Mouse (Mus musculus) heart, adult 11 months (tissue): ENCODE results near the gene Sh3glb1.
A peak's percentile ranks its signal among the peaks of the same experiment; 100 is the strongest.

Source experiments
- DNase-seq: peaks from one replicate; pipeline ENCODE4 v3.0.0; 2022

The Sh3glb1 gene

DNA sequence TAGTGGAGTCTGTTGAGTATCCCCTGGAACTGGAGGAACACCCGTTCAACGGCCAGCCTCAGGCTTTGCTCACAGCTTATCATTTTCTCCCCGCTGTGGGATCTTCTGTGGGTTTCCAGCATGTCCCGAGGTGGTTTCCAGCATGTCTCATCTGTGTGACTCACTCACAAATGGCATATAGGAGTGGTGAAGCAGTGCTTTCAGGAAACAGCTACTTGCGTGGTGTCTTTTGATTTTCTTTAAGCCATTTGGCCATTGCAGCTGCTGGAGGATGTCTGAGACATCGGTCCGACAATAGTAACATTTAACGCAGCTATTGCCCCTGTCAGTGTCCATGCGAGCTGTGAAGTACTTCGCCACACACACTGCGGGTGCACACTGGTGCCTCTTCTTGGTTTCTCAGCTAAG, 50.7 kb downstream of the Sh3glb1 start:
- DNase-seq, result peak; percentile 83

- peak; percentile 82 for DNase-seq
Observed at GRCm38 (mm10) chr3:144668949-144669348, 51.2 kb downstream of the Sh3glb1 start.

- peak; percentile 54 for DNase-seq
Observed at GRCm38 (mm10) chr3:144668039-144668438, 52.1 kb downstream of the Sh3glb1 start.

DNA sequence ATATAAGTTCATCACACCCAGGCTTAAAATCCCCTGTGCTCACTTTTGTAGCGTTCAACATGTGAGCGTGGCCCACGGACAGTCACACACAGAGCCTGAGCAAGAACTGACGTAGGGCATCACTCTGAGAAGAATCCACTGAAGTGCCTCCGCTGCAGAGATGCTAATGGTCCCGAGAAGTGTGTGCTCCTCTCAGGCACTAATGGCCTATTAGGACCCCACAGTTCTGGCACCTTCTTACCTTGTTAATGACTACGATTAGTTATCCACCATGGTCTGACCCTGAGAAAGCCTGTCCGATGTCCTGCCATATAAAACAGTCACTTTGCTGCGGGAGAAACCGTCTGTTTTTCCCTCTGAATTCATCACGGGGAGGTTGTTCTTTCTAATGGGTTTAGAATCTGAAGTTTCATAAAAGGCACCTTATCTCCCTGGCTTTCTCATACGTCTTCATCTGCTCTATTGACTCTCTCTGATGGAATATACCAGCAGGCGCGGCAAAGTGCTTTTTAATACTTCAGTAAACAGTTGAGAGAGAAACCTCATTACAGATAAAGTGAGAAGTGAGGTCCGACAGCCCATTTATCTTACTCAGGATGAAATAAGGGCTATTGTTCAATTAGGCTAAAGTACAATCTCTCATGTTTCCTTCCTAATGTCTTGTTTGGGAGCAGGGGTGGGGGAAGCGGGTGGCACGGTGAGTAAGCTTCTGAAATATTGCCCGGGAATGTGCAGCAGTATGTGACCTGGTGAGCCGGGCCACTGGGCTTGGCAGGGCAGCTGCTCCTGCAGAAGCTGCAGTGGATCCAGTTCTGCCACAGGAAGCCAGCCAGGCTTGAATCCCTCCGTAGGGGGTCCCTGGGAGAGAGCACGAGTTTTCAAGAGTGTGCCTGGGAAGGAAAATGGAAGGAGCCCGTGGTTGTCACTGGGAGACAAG, 55.5 kb downstream of the Sh3glb1 start:
- peak; percentile 94 for DNase-seq

DNA sequence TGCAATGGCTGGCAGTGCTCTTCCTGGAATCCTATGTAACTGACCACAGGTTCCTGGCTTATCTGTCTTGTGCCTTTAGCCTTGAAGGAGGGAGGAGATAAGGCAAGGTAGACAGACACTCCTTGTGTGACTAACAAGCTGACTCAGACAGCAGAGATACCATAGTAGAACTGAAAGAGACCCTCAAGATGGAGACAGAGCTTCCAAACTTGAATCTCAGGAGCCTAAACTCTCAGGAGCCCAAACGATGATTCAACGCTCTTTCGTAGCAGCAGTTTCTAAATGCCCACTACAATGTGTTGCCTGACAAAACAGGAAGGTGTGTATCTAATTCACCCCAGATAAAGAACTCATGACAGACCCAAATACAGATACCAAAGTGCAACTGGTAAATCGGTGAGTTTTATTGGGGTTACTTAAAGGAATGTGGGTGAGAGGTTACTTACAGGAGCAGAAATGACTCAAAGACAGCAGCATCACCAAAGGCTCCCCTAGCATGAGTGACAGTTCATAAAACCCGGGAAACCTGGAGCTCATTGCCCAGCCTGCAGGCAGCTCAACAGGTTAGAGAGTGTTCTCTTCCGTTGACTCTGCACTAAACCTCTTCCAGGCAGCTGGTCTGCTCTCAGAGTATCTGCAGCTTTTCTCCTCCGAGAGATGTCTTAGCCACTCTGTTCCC, 56.6 kb downstream of the Sh3glb1 start:
- peak; percentile 75 for DNase-seq

DNA sequence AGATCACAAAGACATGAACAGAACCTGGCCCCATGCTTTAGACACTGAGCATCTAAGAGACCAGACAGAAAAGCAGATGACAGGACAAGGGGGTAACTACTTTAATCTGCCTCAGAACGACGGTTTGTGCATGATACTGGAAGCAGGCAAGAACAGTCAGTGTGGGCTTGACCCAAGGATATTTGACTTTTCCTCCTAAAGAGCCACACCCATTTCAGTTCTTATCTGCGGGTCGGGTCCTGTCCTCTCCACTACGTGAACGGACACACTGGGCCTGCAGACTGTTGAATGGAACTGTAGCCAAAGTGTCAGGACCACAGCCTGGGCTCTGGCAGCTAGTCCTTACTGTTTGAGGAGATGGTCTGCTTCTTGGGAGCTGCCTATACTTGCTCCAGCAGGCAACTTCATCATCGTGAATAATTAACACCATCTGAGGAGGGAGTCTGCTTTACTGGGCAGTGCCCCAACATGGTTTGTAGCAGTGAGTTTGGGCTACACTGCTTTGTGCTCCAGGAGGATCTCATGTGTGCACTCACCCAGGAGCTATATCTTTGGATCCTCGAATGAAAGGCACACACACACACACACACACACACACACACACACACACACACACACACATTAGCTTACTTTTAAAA, 57.8 kb downstream of the Sh3glb1 start:
- DNase-seq, result peak; percentile 63

DNA sequence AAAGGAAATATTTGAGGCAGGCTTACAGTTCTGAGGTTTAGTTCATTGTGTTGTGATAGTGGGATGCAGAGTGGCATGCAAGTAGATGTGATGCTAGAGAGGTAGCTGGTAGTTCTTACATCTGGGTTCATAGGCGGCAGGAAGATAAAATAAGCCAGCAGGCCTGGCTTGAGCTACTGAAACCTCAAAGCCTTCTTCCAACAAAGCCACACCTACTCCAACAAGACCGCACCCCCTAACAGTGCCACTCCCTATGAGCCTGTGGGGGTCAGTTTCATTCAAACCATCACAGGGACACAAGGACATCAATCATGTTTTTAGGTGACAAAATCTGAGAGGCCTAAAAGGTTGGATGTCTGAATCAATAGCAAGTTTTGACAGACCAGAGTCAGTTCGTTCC, 58.7 kb downstream of the Sh3glb1 start:
- peak; percentile 53 for DNase-seq

- no peak for DNase-seq
Observed at GRCm38 (mm10) chr3:144644202-144644601, 75.9 kb downstream of the Sh3glb1 start.

- DNase-seq, result peak; percentile 99
Observed at GRCm38 (mm10) chr3:144643301-144643871, 76.7 kb downstream of the Sh3glb1 start.

DNA sequence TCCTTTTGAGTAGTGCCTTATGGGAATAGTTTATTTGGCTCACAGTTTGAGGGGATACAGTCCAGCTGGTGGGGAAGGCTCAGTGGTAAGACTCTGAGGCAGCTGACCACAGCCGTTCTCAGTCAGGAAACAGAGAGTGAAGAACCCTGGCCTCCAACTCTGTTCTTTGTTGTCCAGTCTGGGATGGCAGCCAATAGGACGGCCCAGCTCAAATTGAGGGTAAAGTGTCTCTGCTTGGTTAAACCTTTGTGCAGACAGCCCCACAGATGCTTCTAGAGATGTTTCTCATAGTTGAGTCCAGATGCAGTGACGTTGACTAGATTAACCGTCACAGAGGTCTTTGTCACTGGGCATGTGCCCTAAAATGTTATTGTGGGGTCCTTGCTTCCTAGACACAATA, 78.0 kb downstream of the Sh3glb1 start:
- DNase-seq, result peak; percentile 80

- DNase-seq, result peak; percentile 45
Observed at GRCm38 (mm10) chr3:144640033-144640432, 80.1 kb downstream of the Sh3glb1 start.

GRCm38 (mm10) chr3:144639387-144639786, 80.7 kb downstream of the Sh3glb1 start:
- peak; percentile 11 for DNase-seq

- peak; percentile 34 for DNase-seq
Observed at GRCm38 (mm10) chr3:144638110-144638509, 82.0 kb downstream of the Sh3glb1 start.

DNA sequence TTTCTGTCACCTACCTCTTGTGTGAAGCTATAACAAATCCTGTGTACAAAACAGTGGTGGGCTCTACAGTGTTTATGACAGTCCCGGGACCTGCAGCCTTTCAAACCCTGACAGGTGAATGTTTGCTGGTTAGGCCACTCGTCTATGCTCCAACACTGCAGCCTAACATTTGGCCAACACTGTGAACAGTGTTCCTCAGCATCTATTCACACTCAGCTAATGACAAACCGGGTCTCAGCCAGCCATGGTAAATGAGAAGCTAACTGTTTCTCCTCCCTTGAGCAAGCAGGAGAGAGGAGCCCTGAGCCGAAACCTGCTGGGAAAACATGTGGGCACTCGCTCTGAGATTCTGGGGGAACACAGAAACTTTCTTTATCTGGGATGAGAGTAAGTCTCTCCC, 84.9 kb downstream of the Sh3glb1 start:
- peak; percentile 72 for DNase-seq
